Mouse (Mus musculus) intestine, postnatal 0 days (tissue): ENCODE measurements at regions not wholly inside any gene's neighbourhood (a gene's known extent, or its start where the extent isn't known, plus 50 kb on each side); places are given as distances from the start of the nearest gene placed in this dataset.
"Not testable (repeated sequence)": the region's sequence is repeated elsewhere in the genome, so short reads cannot be mapped to it uniquely, and the experiment has no call there.

Experiments used
- ATAC-seq: fragments of 200-750 bp; cut with Nextera tagmentation; 2 replicates; pipeline ENCODE4 v1.8.0; 2017; ENCODE audit warnings: mild to moderate bottlenecking, moderate TSS enrichment, moderate library complexity
- H3K27ac ChIP-seq: fragments of 300-500 bp; sonication (generic); 2 replicates; pipeline ENCODE4 v1.5.1; 2014; ENCODE audit warnings: mild to moderate bottlenecking, low read depth, low read length, moderate library complexity
- H3K27me3 ChIP-seq: fragments of 300-500 bp; sonication (generic); replicated peaks from 2 replicates; pipeline ENCODE4 v1.6.1; 2014; ENCODE audit warnings: low read length, mixed read lengths; ENCODE audit not compliant: control insufficient read depth, insufficient read depth
- H3K36me3 ChIP-seq: fragments of 300-500 bp; sonication (generic); 2 replicates; pipeline ENCODE4 v1.6.1; 2014; ENCODE audit warnings: mild to moderate bottlenecking, moderate library complexity; ENCODE audit not compliant: control insufficient read depth, insufficient read depth
- H3K4me1 ChIP-seq: fragments of 300-500 bp; sonication (generic); replicated peaks from 2 replicates; pipeline ENCODE4 v1.6.1; 2014; ENCODE audit warnings: antibody characterized with exemption, low read length, mixed read lengths; ENCODE audit not compliant: control insufficient read depth, insufficient read depth
- H3K4me2 ChIP-seq: fragments of 300-500 bp; sonication (generic); replicated peaks from 2 replicates; pipeline ENCODE4 v1.6.1; 2014; ENCODE audit warnings: low read depth, mild to moderate bottlenecking, moderate library complexity
- H3K4me3 ChIP-seq: fragments of 300-500 bp; sonication (generic); 2 replicates; pipeline ENCODE4 v1.5.1; 2014; ENCODE audit warnings: low read depth, low read length
- H3K9ac ChIP-seq: fragments of 300-500 bp; sonication (generic); 2 replicates; pipeline ENCODE4 v1.6.1; 2014; ENCODE audit warnings: mild to moderate bottlenecking, low read depth, low read length
- H3K9me3 ChIP-seq: fragments of 300-500 bp; sonication (generic); 2 replicates; pipeline ENCODE4 v1.6.1; 2016; ENCODE audit warnings: mixed run types; ENCODE audit not compliant: control insufficient read depth
- CTCF ChIP-seq: sonication (generic); IDR thresholded peaks from 2 replicates; pipeline ENCODE4 v1.5.1; 2016; ENCODE audit warnings: low read depth, mild to moderate bottlenecking, control low read depth, antibody characterized with exemption, moderate library complexity
- WGBS: fragments of 180-500 bp; shearing (Covaris S2); extraction: QIAGEN DNeasy Blood & Tissue Kit; methylation state at CpG from one replicate; pipeline ENCODE4 v1.1.7; 2014; 5-methylcytosine and 5-hydroxymethylcytosine counted together

- H3K27me3 ChIP-seq = no peaks in the 10 kb centered on the region
- H3K36me3 ChIP-seq = no peaks in the 10 kb centered on the region
- H3K4me2 ChIP-seq = no peak overlapping the region
- ATAC-seq = no peak
- H3K4me3 ChIP-seq = no peak overlapping the region
- TF ChIP-seq CTCF = no peak
- H3K9ac ChIP-seq = no peak overlapping the region
- H3K9me3 ChIP-seq = no peaks in the 10 kb centered on the region
- 49% methylated on average over 3 of the region's 3 CpGs for WGBS
- H3K4me1 ChIP-seq = no peaks in the 10 kb centered on the region
- H3K27ac ChIP-seq = no peak overlapping the region
These were observed 464.9 kb upstream of the Jmjd1c start for GRCm38 (mm10) chr10:66630996-66631395.

- H3K9me3 ChIP-seq = no peaks in the 10 kb centered on the region
- H3K4me1 ChIP-seq = no peaks in the 10 kb centered on the region
- no peak for TF ChIP-seq CTCF
- H3K4me3 ChIP-seq = no peak overlapping the region
- H3K27me3 ChIP-seq = no peaks in the 10 kb centered on the region
- H3K36me3 ChIP-seq = no peaks in the 10 kb centered on the region
- H3K9ac ChIP-seq = no peak overlapping the region
- ATAC-seq = no peak
- H3K4me2 ChIP-seq = no peak overlapping the region
- no peak overlapping the region for H3K27ac ChIP-seq
- 70% methylated on average over 24 of the region's 24 CpGs for WGBS
These were observed 454.8 kb upstream of the Jmjd1c start for GRCm38 (mm10) chr10:66640890-66641847.

- Histone ChIP-seq H3K4me3 (no peak overlapping the region), H3K9ac (no peak overlapping the region), H3K4me1 (no peaks in the 10 kb centered on the region), H3K9me3 (no peaks in the 10 kb centered on the region), H3K27me3 (no peaks in the 10 kb centered on the region), H3K36me3 (no peaks in the 10 kb centered on the region), H3K4me2 (no peak overlapping the region), H3K27ac (no peak overlapping the region)
- ATAC-seq = no peak
- TF ChIP-seq CTCF = no peak
- WGBS = 90% methylated on average over 6 of the region's 6 CpGs
These were observed 454.0 kb upstream of the Jmjd1c start for GRCm38 (mm10) chr10:66641966-66642365.

GRCm38 (mm10) chr10:66643160-66643559 lies 452.8 kb upstream of the Jmjd1c start:
- H3K9ac ChIP-seq = no peak overlapping the region
- no peaks in the 10 kb centered on the region for H3K27me3 ChIP-seq
- no peaks in the 10 kb centered on the region for H3K4me1 ChIP-seq
- no peak overlapping the region for H3K27ac ChIP-seq
- no peak for TF ChIP-seq CTCF
- H3K36me3 ChIP-seq = no peaks in the 10 kb centered on the region
- WGBS = 84% methylated on average over 5 of the region's 5 CpGs
- no peak overlapping the region for H3K4me2 ChIP-seq
- H3K9me3 ChIP-seq = no peaks in the 10 kb centered on the region
- no peak for ATAC-seq
- no peak overlapping the region for H3K4me3 ChIP-seq

- Histone ChIP-seq H3K9ac (no peak overlapping the region), H3K9me3 (no peaks in the 10 kb centered on the region), H3K4me2 (no peak overlapping the region), H3K4me1 (no peaks in the 10 kb centered on the region), H3K4me3 (no peak overlapping the region), H3K36me3 (no peaks in the 10 kb centered on the region), H3K27ac (no peak overlapping the region), H3K27me3 (no peaks in the 10 kb centered on the region)
- WGBS = 73% methylated on average over 5 of the region's 5 CpGs
- no peak for ATAC-seq
- no peak for TF ChIP-seq CTCF
These were observed 438.4 kb upstream of the Jmjd1c start for GRCm38 (mm10) chr10:66657520-66657919.

- no peak overlapping the region for H3K9ac ChIP-seq
- WGBS = 59% methylated on average over 6 of the region's 6 CpGs
- no peaks in the 10 kb centered on the region for H3K9me3 ChIP-seq
- no peak for ATAC-seq
- no peaks in the 10 kb centered on the region for H3K4me1 ChIP-seq
- no peaks in the 10 kb centered on the region for H3K27me3 ChIP-seq
- TF ChIP-seq CTCF = no peak
- H3K27ac ChIP-seq = no peak overlapping the region
- H3K4me2 ChIP-seq = no peak overlapping the region
- no peaks in the 10 kb centered on the region for H3K36me3 ChIP-seq
- H3K4me3 ChIP-seq = no peak overlapping the region
These were observed 412.8 kb upstream of the Jmjd1c start for GRCm38 (mm10) chr10:66683160-66683559.

GRCm38 (mm10) chr10:66689196-66689595 lies 406.7 kb upstream of the Jmjd1c start:
- H3K9ac ChIP-seq, ATAC-seq, H3K27me3 ChIP-seq, H3K27ac ChIP-seq, H3K4me1 ChIP-seq, H3K36me3 ChIP-seq, H3K9me3 ChIP-seq, H3K4me2 ChIP-seq, H3K4me3 ChIP-seq: not testable (repeated sequence)
- 73% methylated on average over 2 of the region's 2 CpGs for WGBS
